Mouse (Mus musculus) midbrain, embryonic 14.5 days (tissue): ENCODE measurements around the gene Srsf10. TPM values are rescaled to one million over a fixed set of nuclear protein-coding genes. Genes with fewer than 3 reads are reported as not detected.

ENCODE experiments used
- ATAC-seq: fragments of 200-750 bp; cut with Nextera tagmentation; 2 replicates; pipeline ENCODE4 v1.8.0; 2017; ENCODE audit warnings: moderate number of reproducible peaks, moderate library complexity; ENCODE audit not compliant: low FRiP score, low TSS enrichment
- DNase-seq: peaks from one replicate; pipeline ENCODE4 v3.0.0-alpha.2; 2015
- H3K27ac ChIP-seq: fragments of 300-500 bp; sonication (generic); replicated peaks from 2 replicates; pipeline ENCODE4 v1.5.1; 2014; ENCODE audit warnings: mild to moderate bottlenecking, low read depth, low read length, moderate library complexity
- H3K27me3 ChIP-seq: fragments of 300-500 bp; sonication (generic); 2 replicates; pipeline ENCODE4 v1.6.1; 2014; ENCODE audit warnings: low read length, control low read depth, mixed read lengths; ENCODE audit not compliant: control insufficient read depth, insufficient read depth
- H3K36me3 ChIP-seq: fragments of 300-500 bp; sonication (generic); 2 replicates; pipeline ENCODE4 v1.6.1; 2014; ENCODE audit warnings: low read length, control low read depth; ENCODE audit not compliant: control insufficient read depth, insufficient read depth
- H3K4me1 ChIP-seq: fragments of 300-500 bp; sonication (generic); 2 replicates; pipeline ENCODE4 v1.6.1; 2014; ENCODE audit warnings: mild to moderate bottlenecking, antibody characterized with exemption, low read length, control low read depth; ENCODE audit not compliant: control insufficient read depth, insufficient read depth
- H3K4me2 ChIP-seq: fragments of 300-500 bp; sonication (generic); 2 replicates; pipeline ENCODE4 v1.6.1; 2014; ENCODE audit warnings: mild to moderate bottlenecking, low read length, moderate library complexity
- H3K4me3 ChIP-seq: fragments of 300-500 bp; sonication (generic); replicated peaks from 2 replicates; pipeline ENCODE4 v1.5.1; 2014; ENCODE audit warnings: low read depth, low read length
- H3K9ac ChIP-seq: fragments of 300-500 bp; sonication (generic); replicated peaks from 2 replicates; pipeline ENCODE4 v1.6.1; 2014; ENCODE audit warnings: mild to moderate bottlenecking, low read length, moderate library complexity
- H3K9me3 ChIP-seq: fragments of 300-500 bp; sonication (generic); 2 replicates; pipeline ENCODE4 v1.6.1; 2016; ENCODE audit warnings: low read length, control low read depth, mixed read lengths; ENCODE audit not compliant: control insufficient read depth
- WGBS: fragments of 180-500 bp; shearing (Covaris S2); extraction: QIAGEN DNeasy Blood & Tissue Kit; methylation state at CpG from one replicate; pipeline ENCODE4 v1.1.7; 2014; 5-methylcytosine and 5-hydroxymethylcytosine counted together
- polyA plus RNA-seq: library from polyadenylated mRNA; unstranded; fragments of >200 nt; fragmentation: Nextera tagmentation; extraction: Ambion mirVana; gene quantifications from 2 replicates; pipeline ENCODE4 v1.2.1, GENCODE M21; 2014

Gene Srsf10
- polyA plus RNA-seq, 1 experiment from 2014 or later, result 266 TPM

GRCm38 (mm10) chr4:135876583-135877020 is 21.1 kb downstream of the Srsf10 start:
- WGBS, result 2% methylated on average over 16 of the region's 16 CpGs
- Histone ChIP-seq H3K4me2 (peak overlapping the region; percentile 43), H3K9ac (peak overlapping the region; percentile 32; the same call in 1 of the 2 replicates), H3K36me3 (peaks cover 8% of the 10 kb centered on the region), H3K9me3 (no peaks in the 10 kb centered on the region), H3K27ac (no peak overlapping the region), H3K4me1 (peaks cover 35% of the 10 kb centered on the region), H3K27me3 (no peaks in the 10 kb centered on the region), H3K4me3 (no peak overlapping the region; the same call in 1 of the 2 replicates)
- ATAC-seq (no peak), DNase-seq (peak; percentile 62)

- no peak for ATAC-seq
- Histone ChIP-seq H3K27me3 (no peaks in the 10 kb centered on the region), H3K4me2 (no peak overlapping the region), H3K4me1 (peaks cover 24% of the 10 kb centered on the region), H3K36me3 (no peaks in the 10 kb centered on the region), H3K4me3 (no peak overlapping the region), H3K9me3 (no peaks in the 10 kb centered on the region), H3K27ac (no peak overlapping the region), H3K9ac (no peak overlapping the region)
- DNase-seq, result peak; percentile 50
- 80% methylated on average over 2 of the region's 2 CpGs for WGBS
Measured at GRCm38 (mm10) chr4:135877742-135878141, 22.2 kb downstream of the Srsf10 start.

GRCm38 (mm10) chr4:135879021-135879420 is 23.5 kb downstream of the Srsf10 start:
- Histone ChIP-seq H3K9ac (no peak overlapping the region), H3K4me3 (no peak overlapping the region), H3K27ac (no peak overlapping the region), H3K4me2 (no peak overlapping the region), H3K36me3 (no peaks in the 10 kb centered on the region), H3K27me3 (no peaks in the 10 kb centered on the region), H3K4me1 (peaks cover 23% of the 10 kb centered on the region), H3K9me3 (no peaks in the 10 kb centered on the region)
- DNase-seq, result no peak
- ATAC-seq, result no peak
- WGBS, result 69% methylated on average over 6 of the region's 6 CpGs

- Histone ChIP-seq H3K4me3 (no peak overlapping the region), H3K36me3 (no peaks in the 10 kb centered on the region), H3K4me2 (no peak overlapping the region), H3K9me3 (no peaks in the 10 kb centered on the region), H3K9ac (no peak overlapping the region), H3K27ac (no peak overlapping the region), H3K27me3 (no peaks in the 10 kb centered on the region), H3K4me1 (peaks cover 14% of the 10 kb centered on the region)
- DNase-seq (no peak), ATAC-seq (no peak)
- WGBS, result 88% methylated on average over 6 of the region's 6 CpGs
Measured at GRCm38 (mm10) chr4:135880018-135880417, 24.5 kb downstream of the Srsf10 start.

- 78% methylated on average over 10 of the region's 10 CpGs for WGBS
- Histone ChIP-seq H3K27ac (no peak overlapping the region), H3K4me3 (no peak overlapping the region), H3K9me3 (no peaks in the 10 kb centered on the region), H3K36me3 (no peaks in the 10 kb centered on the region), H3K4me1 (peaks cover 14% of the 10 kb centered on the region), H3K27me3 (no peaks in the 10 kb centered on the region), H3K9ac (no peak overlapping the region), H3K4me2 (no peak overlapping the region)
- no peak for ATAC-seq
- DNase-seq, result no peak
Measured at GRCm38 (mm10) chr4:135880576-135880975, 25.0 kb downstream of the Srsf10 start.

- no peak overlapping the region for H3K4me3 ChIP-seq
- no peak overlapping the region for H3K4me2 ChIP-seq
- H3K27me3 ChIP-seq, result no peaks in the 10 kb centered on the region
- H3K27ac ChIP-seq, result no peak overlapping the region
- WGBS, result 83% methylated on average over 6 of the region's 6 CpGs
- no peaks in the 10 kb centered on the region for H3K36me3 ChIP-seq
- no peak for DNase-seq
- peaks cover under 1% of the 10 kb centered on the region; the same call in 1 of the 2 replicates for H3K4me1 ChIP-seq
- H3K9ac ChIP-seq, result no peak overlapping the region
- ATAC-seq, result no peak
- H3K9me3 ChIP-seq, result no peaks in the 10 kb centered on the region
Measured at GRCm38 (mm10) chr4:135882023-135882422, 26.5 kb downstream of the Srsf10 start.

GRCm38 (mm10) chr4:135883401-135883851 is 27.9 kb downstream of the Srsf10 start:
- H3K4me3 ChIP-seq, result no peak overlapping the region
- H3K4me1 ChIP-seq, result no peaks in the 10 kb centered on the region
- 47% methylated on average over 10 of the region's 10 CpGs for WGBS
- no peaks in the 10 kb centered on the region for H3K27me3 ChIP-seq
- H3K9ac ChIP-seq, result no peak overlapping the region
- H3K36me3 ChIP-seq, result no peaks in the 10 kb centered on the region
- DNase-seq, result no peak
- ATAC-seq, result no peak
- H3K27ac ChIP-seq, result no peak overlapping the region
- no peak overlapping the region for H3K4me2 ChIP-seq
- no peaks in the 10 kb centered on the region for H3K9me3 ChIP-seq

- H3K27me3 ChIP-seq, result no peaks in the 10 kb centered on the region
- H3K27ac ChIP-seq, result no peak overlapping the region
- no peaks in the 10 kb centered on the region for H3K36me3 ChIP-seq
- no peak overlapping the region for H3K4me3 ChIP-seq
- no peaks in the 10 kb centered on the region for H3K4me1 ChIP-seq
- WGBS, result 70% methylated on average over 7 of the region's 7 CpGs
- H3K9ac ChIP-seq, result no peak overlapping the region
- H3K4me2 ChIP-seq, result no peak overlapping the region
- H3K9me3 ChIP-seq, result no peaks in the 10 kb centered on the region
- DNase-seq (no peak), ATAC-seq (no peak)
Measured at GRCm38 (mm10) chr4:135883881-135884516, 28.5 kb downstream of the Srsf10 start.

GRCm38 (mm10) chr4:135884531-135884930 is 29.0 kb downstream of the Srsf10 start:
- H3K4me3 ChIP-seq, result no peak overlapping the region
- no peaks in the 10 kb centered on the region for H3K9me3 ChIP-seq
- no peak overlapping the region for H3K9ac ChIP-seq
- WGBS, result 51% methylated on average over 6 of the region's 6 CpGs
- H3K27ac ChIP-seq, result no peak overlapping the region
- DNase-seq, result no peak
- H3K27me3 ChIP-seq, result no peaks in the 10 kb centered on the region
- H3K4me2 ChIP-seq, result no peak overlapping the region
- no peaks in the 10 kb centered on the region for H3K4me1 ChIP-seq
- no peaks in the 10 kb centered on the region for H3K36me3 ChIP-seq
- ATAC-seq, result no peak
